Mouse (Mus musculus): ENCODE data around the gene Antxr1. TPM values are rescaled to one million over a fixed set of nuclear protein-coding genes. Genes with fewer than 3 reads are reported as not detected.
A peak's percentile ranks its signal among the peaks of the same experiment; 100 is the strongest.

Antxr1 gene
- polyA plus RNA-seq, 1 experiment from 2014 or later, result 3.1 TPM

GRCm38 (mm10) chr6:87127049-87127753, 208.4 kb downstream of the Antxr1 start:
- H3K4me2 ChIP-seq, result no peak overlapping the region
- H3K27me3 ChIP-seq (replicated peaks; ENCODE audit: control insufficient read depth, insufficient read depth, low read length), result no peaks in the 10 kb centered on the region
- DNase-seq (ENCODE audit: low spot score) (no peak), ATAC-seq (replicated peaks; ENCODE audit: low FRiP score) (no peak)
- no peak overlapping the region for H3K9ac ChIP-seq (ENCODE audit: low read depth, low read length)
- H3K4me3 ChIP-seq (ENCODE audit: low read depth, low read length), result no peak overlapping the region
- H3K4me1 ChIP-seq (replicated peaks; ENCODE audit: control insufficient read depth, insufficient read depth, low read length), result peaks cover 2% of the 10 kb centered on the region; the same call in 1 of the 2 replicates
- 69% methylated on average over 8 of the region's 8 CpGs for WGBS
- no peaks in the 10 kb centered on the region for H3K9me3 ChIP-seq (ENCODE audit: control insufficient read depth, low read length)
- H3K27ac ChIP-seq (ENCODE audit: low read depth, low read length), result no peak overlapping the region
- no peaks in the 10 kb centered on the region for H3K36me3 ChIP-seq (ENCODE audit: control insufficient read depth, insufficient read depth, low read length)

- H3K36me3 ChIP-seq (ENCODE audit: control insufficient read depth, insufficient read depth, low read length), result no peaks in the 10 kb centered on the region
- 88% methylated on average over 4 of the region's 4 CpGs for WGBS
These were observed 211.6 kb downstream of the Antxr1 start for GRCm38 (mm10) chr6:87123973-87124372.

GRCm38 (mm10) chr6:87123406-87123805, 212.2 kb downstream of the Antxr1 start:
- no peak for ATAC-seq (replicated peaks; ENCODE audit: low FRiP score)
- WGBS, result 78% methylated on average over 6 of the region's 6 CpGs
- H3K27ac ChIP-seq (ENCODE audit: low read depth, low read length), result no peak overlapping the region
- no peaks in the 10 kb centered on the region for H3K27me3 ChIP-seq (replicated peaks; ENCODE audit: control insufficient read depth, insufficient read depth, low read length)
- no peaks in the 10 kb centered on the region for H3K9me3 ChIP-seq (ENCODE audit: control insufficient read depth, low read length)
- no peak for DNase-seq (ENCODE audit: low spot score)
- peaks cover 2% of the 10 kb centered on the region; the same call in 1 of the 2 replicates for H3K4me1 ChIP-seq (replicated peaks; ENCODE audit: control insufficient read depth, insufficient read depth, low read length)
- H3K36me3 ChIP-seq (ENCODE audit: control insufficient read depth, insufficient read depth, low read length), result no peaks in the 10 kb centered on the region
- no peak overlapping the region for H3K9ac ChIP-seq (ENCODE audit: low read depth, low read length)
- H3K4me2 ChIP-seq, result no peak overlapping the region
- no peak overlapping the region for H3K4me3 ChIP-seq (ENCODE audit: low read depth, low read length)

More at GRCm38 (mm10) chr6:87123973-87124372, 211.6 kb downstream of the Antxr1 start:
- H3K27me3 ChIP-seq (replicated peaks; ENCODE audit: control insufficient read depth, insufficient read depth, low read length), result no peaks in the 10 kb centered on the region
- H3K4me3 ChIP-seq (ENCODE audit: low read depth, low read length), result no peak overlapping the region
- no peak for ATAC-seq (replicated peaks; ENCODE audit: low FRiP score)
- no peak overlapping the region for H3K4me2 ChIP-seq
- peaks cover 2% of the 10 kb centered on the region; the same call in 1 of the 2 replicates for H3K4me1 ChIP-seq (replicated peaks; ENCODE audit: control insufficient read depth, insufficient read depth, low read length)
- H3K9ac ChIP-seq (ENCODE audit: low read depth, low read length), result no peak overlapping the region
- DNase-seq (ENCODE audit: low spot score), result no peak
- H3K27ac ChIP-seq (ENCODE audit: low read depth, low read length), result no peak overlapping the region
- H3K9me3 ChIP-seq (ENCODE audit: control insufficient read depth, low read length), result no peaks in the 10 kb centered on the region

- 69% methylated on average over 7 of the region's 7 CpGs for WGBS
- ATAC-seq (replicated peaks; ENCODE audit: low FRiP score), result no peak
- no peaks in the 10 kb centered on the region for H3K4me1 ChIP-seq (replicated peaks; ENCODE audit: control insufficient read depth, insufficient read depth, low read length)
These were observed 213.7 kb downstream of the Antxr1 start for GRCm38 (mm10) chr6:87121961-87122360.

GRCm38 (mm10) chr6:87120661-87121060, 215.0 kb downstream of the Antxr1 start:
- no peak overlapping the region for H3K4me2 ChIP-seq
- no peaks in the 10 kb centered on the region for H3K36me3 ChIP-seq (ENCODE audit: control insufficient read depth, insufficient read depth, low read length)
- H3K4me1 ChIP-seq (replicated peaks; ENCODE audit: control insufficient read depth, insufficient read depth, low read length), result no peaks in the 10 kb centered on the region
- H3K27ac ChIP-seq (ENCODE audit: low read depth, low read length), result no peak overlapping the region
- no peaks in the 10 kb centered on the region for H3K27me3 ChIP-seq (replicated peaks; ENCODE audit: control insufficient read depth, insufficient read depth, low read length)
- no peak overlapping the region for H3K9ac ChIP-seq (ENCODE audit: low read depth, low read length)
- H3K9me3 ChIP-seq (ENCODE audit: control insufficient read depth, low read length), result no peaks in the 10 kb centered on the region
- ATAC-seq (replicated peaks; ENCODE audit: low FRiP score) (no peak), DNase-seq (ENCODE audit: low spot score) (no peak)
- H3K4me3 ChIP-seq (ENCODE audit: low read depth, low read length), result no peak overlapping the region
- WGBS, result 82% methylated on average over 6 of the region's 6 CpGs

More at GRCm38 (mm10) chr6:87121961-87122360, 213.7 kb downstream of the Antxr1 start:
- H3K36me3 ChIP-seq (ENCODE audit: control insufficient read depth, insufficient read depth, low read length), result no peaks in the 10 kb centered on the region
- no peak for DNase-seq (ENCODE audit: low spot score)
- no peak overlapping the region for H3K27ac ChIP-seq (ENCODE audit: low read depth, low read length)
- no peaks in the 10 kb centered on the region for H3K27me3 ChIP-seq (replicated peaks; ENCODE audit: control insufficient read depth, insufficient read depth, low read length)
- H3K9ac ChIP-seq (ENCODE audit: low read depth, low read length), result no peak overlapping the region
- H3K4me3 ChIP-seq (ENCODE audit: low read depth, low read length), result no peak overlapping the region
- no peak overlapping the region for H3K4me2 ChIP-seq
- no peaks in the 10 kb centered on the region for H3K9me3 ChIP-seq (ENCODE audit: control insufficient read depth, low read length)

GRCm38 (mm10) chr6:87119975-87120374, 215.6 kb downstream of the Antxr1 start:
- Histone ChIP-seq H3K4me3 (ENCODE audit: low read depth, low read length) (no peak overlapping the region), H3K4me2 (no peak overlapping the region), H3K4me1 (replicated peaks; ENCODE audit: control insufficient read depth, insufficient read depth, low read length) (no peaks in the 10 kb centered on the region), H3K27ac (ENCODE audit: low read depth, low read length) (no peak overlapping the region), H3K27me3 (replicated peaks; ENCODE audit: control insufficient read depth, insufficient read depth, low read length) (no peaks in the 10 kb centered on the region), H3K36me3 (ENCODE audit: control insufficient read depth, insufficient read depth, low read length) (no peaks in the 10 kb centered on the region), H3K9ac (ENCODE audit: low read depth, low read length) (no peak overlapping the region), H3K9me3 (ENCODE audit: control insufficient read depth, low read length) (no peaks in the 10 kb centered on the region)
- ATAC-seq (replicated peaks; ENCODE audit: low FRiP score), result 0 out of 2 replicates have a peak, but pooled peaks have one; percentile 12
- WGBS, result 55% methylated on average over 4 of the region's 4 CpGs
- DNase-seq (ENCODE audit: low spot score), result no peak

- WGBS, result 83% methylated on average over 20 of the region's 20 CpGs
These were observed 216.4 kb downstream of the Antxr1 start for GRCm38 (mm10) chr6:87119066-87119837.

GRCm38 (mm10) chr6:87116596-87116995, 219.0 kb downstream of the Antxr1 start:
- ATAC-seq (replicated peaks; ENCODE audit: low FRiP score), result no peak

More at GRCm38 (mm10) chr6:87119066-87119837, 216.4 kb downstream of the Antxr1 start:
- H3K4me1 ChIP-seq (replicated peaks; ENCODE audit: control insufficient read depth, insufficient read depth, low read length), result no peaks in the 10 kb centered on the region
- ATAC-seq (replicated peaks; ENCODE audit: low FRiP score) (peak; percentile 41; the same call in 1 of the 2 replicates), DNase-seq (ENCODE audit: low spot score) (no peak)
- no peak overlapping the region for H3K4me2 ChIP-seq
- H3K4me3 ChIP-seq (ENCODE audit: low read depth, low read length), result no peak overlapping the region
- no peaks in the 10 kb centered on the region for H3K9me3 ChIP-seq (ENCODE audit: control insufficient read depth, low read length)
- H3K27ac ChIP-seq (ENCODE audit: low read depth, low read length), result no peak overlapping the region
- no peaks in the 10 kb centered on the region for H3K36me3 ChIP-seq (ENCODE audit: control insufficient read depth, insufficient read depth, low read length)
- H3K27me3 ChIP-seq (replicated peaks; ENCODE audit: control insufficient read depth, insufficient read depth, low read length), result no peaks in the 10 kb centered on the region
- no peak overlapping the region for H3K9ac ChIP-seq (ENCODE audit: low read depth, low read length)

More at GRCm38 (mm10) chr6:87116596-87116995, 219.0 kb downstream of the Antxr1 start:
- Histone ChIP-seq H3K27me3 (replicated peaks; ENCODE audit: control insufficient read depth, insufficient read depth, low read length) (no peaks in the 10 kb centered on the region), H3K9ac (ENCODE audit: low read depth, low read length) (no peak overlapping the region), H3K36me3 (ENCODE audit: control insufficient read depth, insufficient read depth, low read length) (no peaks in the 10 kb centered on the region), H3K4me3 (ENCODE audit: low read depth, low read length) (no peak overlapping the region), H3K4me1 (replicated peaks; ENCODE audit: control insufficient read depth, insufficient read depth, low read length) (no peaks in the 10 kb centered on the region), H3K9me3 (ENCODE audit: control insufficient read depth, low read length) (no peaks in the 10 kb centered on the region), H3K4me2 (no peak overlapping the region), H3K27ac (ENCODE audit: low read depth, low read length) (no peak overlapping the region)
- DNase-seq (ENCODE audit: low spot score), result no peak
- WGBS, result 90% methylated on average over 7 of the region's 7 CpGs

Measured in liver, embryonic 11.5 days (tissue).